Mouse (Mus musculus): ENCODE data around the gene E2f6.

E2f6 gene

DNA sequence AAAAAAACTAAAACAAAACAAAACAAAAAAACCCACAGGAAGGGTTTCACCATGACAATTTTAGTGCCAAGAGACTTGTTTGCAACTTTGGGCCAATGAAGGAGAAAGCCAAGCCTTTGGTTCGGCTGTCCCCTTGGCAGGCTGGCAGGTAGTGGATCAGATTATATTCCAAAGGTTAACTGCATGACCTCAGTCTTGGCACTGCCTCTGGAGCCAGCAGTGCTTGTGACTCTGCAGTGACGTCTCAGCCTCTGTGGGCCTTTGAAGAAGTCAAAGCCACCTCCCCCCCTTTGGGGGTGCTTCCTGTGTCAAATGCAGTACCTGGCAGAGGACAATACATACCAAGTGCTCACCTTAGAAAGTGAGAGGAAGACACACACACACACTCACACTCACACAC is 63.3 kb downstream of the E2f6 start:
- DNase-seq (ENCODE audit: low spot score): no peak

DNA sequence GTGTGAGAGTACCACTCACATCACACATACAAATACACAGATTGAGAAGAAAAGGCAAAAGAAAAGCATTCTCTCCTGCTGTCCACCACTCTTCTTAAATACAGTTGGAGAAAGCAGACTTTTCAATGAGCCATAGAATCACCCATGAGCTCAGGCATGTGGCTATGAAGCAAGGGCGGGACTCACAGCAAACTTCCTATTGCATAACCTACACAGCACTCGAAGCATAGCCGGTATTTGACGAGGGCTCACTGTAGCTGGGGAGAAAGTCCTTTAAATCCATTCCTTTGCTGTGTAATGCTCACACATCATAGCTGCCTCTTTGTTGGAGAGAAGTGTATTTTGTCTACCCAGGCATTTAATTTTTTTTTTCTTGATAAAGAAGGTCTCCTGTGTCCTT is 64.5 kb downstream of the E2f6 start:
- DNase-seq (ENCODE audit: low spot score): no peak

DNA sequence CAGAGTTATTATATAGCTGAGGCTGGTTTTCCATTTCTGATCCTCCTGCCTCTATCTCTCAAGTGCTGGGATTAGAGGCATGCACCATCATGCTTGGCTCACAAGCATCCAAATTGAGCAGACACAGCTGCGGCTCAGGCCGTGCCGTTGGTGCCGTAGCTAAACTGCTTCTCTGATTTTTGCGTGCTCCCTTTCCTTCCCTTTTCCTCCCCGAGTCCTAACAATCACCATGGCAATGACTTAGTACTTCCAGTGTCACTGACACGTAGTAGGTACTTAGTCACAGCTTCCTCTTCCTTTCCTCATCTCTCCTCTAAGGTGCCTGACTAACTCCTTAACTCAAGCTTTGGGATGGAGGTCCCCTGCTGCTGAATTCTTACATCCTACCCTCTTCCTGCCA is 64.9 kb downstream of the E2f6 start:
- DNase-seq (ENCODE audit: low spot score): no peak

DNA sequence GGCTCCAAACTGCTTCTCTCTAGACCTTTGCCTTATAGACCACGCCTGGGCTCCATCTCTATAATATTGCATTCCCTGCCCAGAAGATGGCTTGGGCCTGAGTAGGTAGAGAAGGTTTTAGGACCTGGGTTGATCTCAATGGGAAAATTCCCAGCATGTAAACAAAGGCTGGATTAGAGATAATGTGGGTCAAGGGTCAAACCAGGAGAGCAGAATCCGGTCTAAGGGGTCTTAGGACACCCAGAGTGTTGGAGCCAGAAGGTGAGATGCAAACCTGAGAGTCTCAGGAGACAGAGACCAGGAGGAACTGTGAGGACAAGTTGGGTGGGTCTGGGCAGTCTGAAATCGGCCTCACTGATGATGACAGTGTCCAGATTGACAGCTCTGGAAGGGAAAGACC is 65.9 kb downstream of the E2f6 start:
- no peak for DNase-seq (ENCODE audit: low spot score)

DNA sequence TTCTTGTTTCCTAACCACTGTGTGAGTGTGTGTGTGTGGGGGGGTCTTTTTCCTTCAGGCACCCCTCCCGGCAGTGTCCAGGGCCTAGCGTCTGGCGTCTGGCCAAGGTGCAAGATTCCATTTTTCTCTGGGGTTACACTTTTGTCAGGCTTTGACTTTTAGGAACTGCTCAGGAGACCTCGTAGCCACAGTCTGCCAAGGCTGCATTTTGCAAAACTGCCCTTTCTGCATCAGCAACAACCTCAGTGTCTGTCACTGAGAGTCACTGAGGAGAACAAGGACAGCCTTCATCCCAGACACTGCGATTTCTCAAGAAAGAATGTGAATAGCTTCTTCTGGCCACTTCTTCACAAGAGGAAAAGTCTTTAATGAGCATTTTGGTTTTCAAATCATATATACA is 66.4 kb downstream of the E2f6 start:
- no peak for DNase-seq (ENCODE audit: low spot score)

DNA sequence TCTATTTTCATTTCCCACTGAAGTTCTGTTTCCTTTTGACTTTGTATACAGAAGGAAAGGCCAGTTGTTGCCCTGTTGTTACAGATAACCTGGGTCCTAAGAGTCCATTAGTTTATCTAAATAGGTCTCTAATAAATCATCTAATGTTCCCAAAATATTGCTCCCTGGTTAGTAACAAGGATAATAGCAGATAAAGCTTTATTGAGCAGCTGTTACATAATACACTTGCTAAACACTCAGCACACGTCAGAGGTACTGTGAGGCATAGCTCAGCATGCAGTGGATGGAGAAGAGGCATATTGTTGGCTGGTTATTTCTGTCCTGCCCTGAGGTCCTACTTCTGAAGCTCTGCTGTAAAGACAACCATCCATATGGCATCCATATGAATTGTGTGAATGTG is 66.9 kb downstream of the E2f6 start:
- no peak for DNase-seq (ENCODE audit: low spot score)

DNA sequence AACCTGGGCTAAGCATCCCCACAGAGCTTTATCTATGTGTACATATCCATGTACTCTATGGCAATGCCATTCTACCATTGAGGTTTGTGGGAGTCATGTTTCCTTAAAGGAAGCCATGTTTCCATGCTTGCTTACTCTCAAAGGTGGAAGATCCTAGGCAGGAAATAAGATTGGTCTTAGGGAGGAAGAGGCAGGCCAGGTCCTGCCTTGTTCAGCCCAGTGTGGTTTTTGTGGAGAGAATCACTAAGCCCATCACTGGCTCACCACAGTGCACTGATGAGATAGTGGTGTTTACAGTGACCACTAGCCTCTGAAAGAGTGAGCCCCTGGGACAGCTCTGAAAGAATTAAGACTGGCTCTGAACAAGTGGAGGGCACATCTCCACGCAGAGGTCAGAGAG is 68.6 kb downstream of the E2f6 start:
- no peak for DNase-seq (ENCODE audit: low spot score)

DNA sequence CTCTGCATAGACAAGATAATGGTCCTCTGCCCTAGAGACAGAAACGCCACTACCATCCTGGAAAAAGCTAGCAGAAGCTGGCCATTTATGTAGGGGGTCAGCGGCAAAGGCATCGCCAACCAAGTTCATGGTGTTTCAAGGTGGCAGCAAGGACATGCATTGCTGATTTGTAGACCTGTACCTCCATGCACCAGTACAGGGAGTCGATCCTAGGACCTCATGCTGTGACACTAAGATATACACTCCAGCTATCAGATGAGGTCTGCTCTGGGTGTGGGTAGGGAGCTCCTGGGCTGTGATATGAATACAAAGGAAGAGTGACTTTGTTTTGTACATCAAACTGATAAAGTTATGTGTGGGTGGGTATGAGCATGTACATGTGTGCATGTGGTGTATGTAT is 69.3 kb downstream of the E2f6 start:
- DNase-seq (ENCODE audit: low spot score): no peak

DNA sequence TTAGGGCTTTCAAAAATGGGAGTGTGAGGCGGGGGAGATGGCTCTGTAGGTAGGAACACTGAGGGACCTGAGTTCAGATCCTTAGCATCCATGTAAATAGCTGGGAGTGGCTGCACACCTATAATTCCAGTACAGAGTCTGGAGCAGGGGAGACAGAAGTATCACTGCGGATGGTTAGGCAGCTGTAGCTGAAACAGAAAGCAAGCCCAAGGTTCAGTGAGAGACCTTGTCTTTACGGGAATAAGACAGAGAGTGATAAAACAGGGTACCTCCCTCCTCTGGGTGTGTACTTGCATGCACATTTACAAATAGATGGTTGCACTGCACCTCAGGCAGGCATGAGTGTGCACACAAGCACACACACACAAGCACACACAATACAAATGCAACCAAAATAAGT is 71.7 kb downstream of the E2f6 start:
- no peak for DNase-seq (ENCODE audit: low spot score)

DNA sequence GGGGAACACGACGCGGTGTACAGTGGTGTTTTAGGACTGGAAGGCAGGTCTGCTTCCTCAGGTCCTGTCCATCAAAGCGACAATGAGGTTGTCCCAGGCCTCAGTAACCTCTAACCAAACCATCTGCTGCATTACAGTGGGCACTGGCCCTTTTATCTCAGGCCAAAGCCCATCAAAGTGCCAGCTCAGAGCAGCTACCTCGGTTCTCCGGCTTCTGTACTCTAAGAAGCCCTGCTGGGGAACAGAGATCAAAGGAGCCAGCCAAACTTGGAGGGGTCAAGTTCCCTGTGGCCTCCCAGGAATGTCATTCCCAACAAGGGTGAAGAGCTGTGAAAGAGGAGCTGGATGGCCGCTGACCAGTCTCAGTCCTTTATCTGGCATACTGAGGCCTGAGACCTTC is 72.3 kb downstream of the E2f6 start:
- peak; percentile 43 for DNase-seq (ENCODE audit: low spot score)

DNA sequence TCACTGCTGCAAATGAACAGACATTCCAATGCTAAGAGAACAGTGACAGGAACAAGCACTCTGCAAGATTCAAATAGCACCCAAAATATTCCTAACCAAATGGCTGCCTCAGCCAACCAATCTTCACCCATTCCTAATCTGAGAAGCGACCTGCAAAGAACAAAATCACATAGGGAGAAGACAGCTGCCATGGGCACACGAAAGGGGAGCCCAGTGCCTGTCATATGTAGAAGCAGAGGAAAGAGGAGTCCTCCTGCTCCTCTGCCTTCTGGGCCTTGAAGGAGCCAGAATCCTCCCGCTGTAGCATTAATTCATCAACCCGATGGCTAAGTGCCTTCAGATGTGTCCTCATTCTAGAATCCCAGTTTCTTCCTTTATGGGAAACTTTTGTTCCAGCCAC is 73.8 kb downstream of the E2f6 start:
- no peak for DNase-seq (ENCODE audit: low spot score)

DNA sequence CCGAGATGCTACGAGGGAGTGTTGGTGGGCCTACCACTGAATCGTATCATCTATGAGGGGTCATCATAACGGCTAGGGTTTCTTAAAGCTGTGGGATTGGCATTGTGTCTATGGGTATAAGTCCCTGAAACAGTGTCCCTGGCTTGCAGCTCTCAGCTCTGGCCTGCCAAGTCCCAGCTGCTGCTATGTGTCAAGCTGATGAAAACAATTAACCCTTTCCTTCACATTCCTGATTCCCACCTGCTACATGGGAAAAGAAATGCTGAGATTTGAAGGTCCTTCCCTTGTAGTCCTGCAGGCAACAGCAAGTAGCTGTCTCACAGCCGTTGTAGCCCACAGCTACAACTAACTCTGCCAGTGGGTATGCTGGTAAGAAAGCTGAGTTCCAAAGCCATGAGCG is 75.6 kb downstream of the E2f6 start:
- DNase-seq (ENCODE audit: low spot score): no peak

Measured in embryo, embryonic 10 days (tissue).